Mouse (Mus musculus) inflammation-experienced regulatory T-cells, adult 6 months (primary cell): Measurements from ENCODE around the gene Gpc2. TPM values are rescaled to one million over a fixed set of nuclear protein-coding genes. Genes with fewer than 3 reads are reported as not detected.

Experiments used
- polyA plus RNA-seq, 3 experiments: library from polyadenylated mRNA; unstranded; fragments of 100-300 nt; shearing (Covaris generic); gene quantifications; one replicate each; pipeline ENCODE4 v1.2.1; 2017

Gpc2 gene
- polyA plus RNA-seq, 3 experiments from 2014 or later, result 0.14 to 0.35 TPM; not detected in 1

Other genes with a start within 250 kb of the Gpc2 start
- gene Smok3c, start 226.8 kb downstream of the Gpc2 start, polyA plus RNA-seq, result not detected
- gene Zkscan1, start 194.9 kb downstream of the Gpc2 start, polyA plus RNA-seq, result 10 to 100 TPM in 2 of 3 experiments, 1 to 10 TPM in 1; 9.7 to 11.1 (median 11.0) TPM
- gene Zscan21, start 163.1 kb downstream of the Gpc2 start, polyA plus RNA-seq, result 10 to 100 TPM; 18.6 to 21.0 (median 19.1) TPM
- 10 to 100 TPM in 1 of 3 experiments, 1 to 10 TPM in 2; 9.5 to 17.9 (median 9.8) TPM for gene Zfp113, start 124.3 kb downstream of the Gpc2 start, polyA plus RNA-seq
- 100 to 1,000 TPM; 199 to 212 (median 207) TPM for gene Cops6, start 118.9 kb downstream of the Gpc2 start, polyA plus RNA-seq
- gene Ap4m1, start 108.0 kb downstream of the Gpc2 start, polyA plus RNA-seq, result 1 to 10 TPM; 4.9 to 7.5 (median 7.4) TPM
- 10 to 100 TPM; 47.6 to 94.8 (median 56.4) TPM for gene Mcm7, start 107.6 kb downstream of the Gpc2 start, polyA plus RNA-seq
- 10 to 100 TPM; 56.3 to 64.3 (median 58.1) TPM for gene Taf6, start 92.6 kb downstream of the Gpc2 start, polyA plus RNA-seq
- 10 to 100 TPM; 49.4 to 55.0 (median 54.5) TPM for gene Cnpy4, start 92.5 kb downstream of the Gpc2 start, polyA plus RNA-seq
- under 1 TPM in 1 of 3 experiments, not detected in 2; 0.55 TPM for gene Mblac1, start 85.7 kb downstream of the Gpc2 start, polyA plus RNA-seq
- under 1 TPM in 1 of 3 experiments, not detected in 2; 0.31 TPM for gene Nxpe5, start 54.1 kb downstream of the Gpc2 start, polyA plus RNA-seq
- 100 to 1,000 TPM; 113 to 131 (median 127) TPM for gene Lamtor4, start 24.5 kb downstream of the Gpc2 start, polyA plus RNA-seq
- gene BC037034, start 16.0 kb downstream of the Gpc2 start, polyA plus RNA-seq, result 1 to 10 TPM; 4.1 to 7.4 (median 5.8) TPM
- under 1 TPM in 2 of 3 experiments, not detected in 1; 0.55 to 0.61 TPM for gene Gal3st4, start 7.2 kb downstream of the Gpc2 start, polyA plus RNA-seq
- under 1 TPM in 1 of 3 experiments, not detected in 2; 0.16 TPM for gene Gm43720, start within 50 bp of the Gpc2 start, polyA plus RNA-seq
- gene Stag3, start 235 bp upstream of the Gpc2 start, polyA plus RNA-seq, result not detected
- gene Pvrig, start 62.0 kb upstream of the Gpc2 start, polyA plus RNA-seq, result 10 to 100 TPM; 10.6 to 25.4 (median 13.9) TPM
- gene Zfp157, start 161.5 kb upstream of the Gpc2 start, polyA plus RNA-seq, result 10 to 100 TPM; 17.6 to 23.7 (median 23.5) TPM